Mouse (Mus musculus): ENCODE results near the gene Gm49387.
A peak's percentile ranks its signal among the peaks of the same experiment; 100 is the strongest.
"Not testable (repeated sequence)": the region's sequence is repeated elsewhere in the genome, so short reads cannot be mapped to it uniquely, and the experiment has no call there.

Gm49387 gene

GRCm38 (mm10) chr14:31641506-31642155 is 953 bp upstream of the Gm49387 start:
- no peak for DNase-seq (ENCODE audit: low spot score in 2 of 2)

GRCm38 (mm10) chr14:31640890-31641505 is 320 bp upstream of the Gm49387 start, which contains the start of the genes Btd and Hacl1:
TSS of gene Btd (plus strand) at chr14:31641028.
TSS of gene Hacl1 (minus strand) at chr14:31641286.
- DNase-seq (ENCODE audit: low spot score in 2 of 2) = peak; percentile 47 to 72

- DNase-seq (ENCODE audit: low spot score in 2 of 2) = no peak
Measured at GRCm38 (mm10) chr14:31630677-31631076, 10.0 kb downstream of the Gm49387 start.

GRCm38 (mm10) chr14:31622748-31623147 is 17.9 kb downstream of the Gm49387 start:
- no peak for DNase-seq (ENCODE audit: low spot score in 2 of 2)

GRCm38 (mm10) chr14:31620591-31621223 is 20.0 kb downstream of the Gm49387 start:
- DNase-seq (ENCODE audit: low spot score in 2 of 2) = no peak

- DNase-seq (ENCODE audit: low spot score in 2 of 2) = no peak
Measured at GRCm38 (mm10) chr14:31617997-31618396, 22.7 kb downstream of the Gm49387 start.

GRCm38 (mm10) chr14:31617204-31617603 is 23.5 kb downstream of the Gm49387 start:
- no peak for DNase-seq (ENCODE audit: low spot score in 2 of 2)

GRCm38 (mm10) chr14:31613671-31614070 is 27.0 kb downstream of the Gm49387 start:
- no peak for DNase-seq (ENCODE audit: low spot score in 2 of 2)

GRCm38 (mm10) chr14:31611986-31612385 is 28.7 kb downstream of the Gm49387 start:
- no peak for DNase-seq (ENCODE audit: low spot score in 2 of 2)

- no peak for DNase-seq (ENCODE audit: low spot score in 2 of 2)
Measured at GRCm38 (mm10) chr14:31605514-31605913, 35.2 kb downstream of the Gm49387 start.

GRCm38 (mm10) chr14:31604916-31605315 is 35.8 kb downstream of the Gm49387 start:
- DNase-seq (ENCODE audit: low spot score in 2 of 2) = peak in 1 of 2 experiments; percentile 7

GRCm38 (mm10) chr14:31602616-31602979 is 38.1 kb downstream of the Gm49387 start:
- not testable (repeated sequence) for DNase-seq (ENCODE audit: low spot score in 2 of 2)

GRCm38 (mm10) chr14:31601908-31602615 is 38.6 kb downstream of the Gm49387 start:
- no peak for DNase-seq (ENCODE audit: low spot score in 2 of 2)

- DNase-seq (ENCODE audit: low spot score in 2 of 2) = no peak
Measured at GRCm38 (mm10) chr14:31597446-31597845, 43.2 kb downstream of the Gm49387 start.

GRCm38 (mm10) chr14:31596408-31596807 is 44.3 kb downstream of the Gm49387 start:
- no peak for DNase-seq (ENCODE audit: low spot score in 2 of 2)

GRCm38 (mm10) chr14:31594693-31595092 is 46.0 kb downstream of the Gm49387 start:
- DNase-seq (ENCODE audit: low spot score in 2 of 2) = no peak

- DNase-seq (ENCODE audit: low spot score in 2 of 2) = no peak
Measured at GRCm38 (mm10) chr14:31593036-31593435, 47.6 kb downstream of the Gm49387 start.

GRCm38 (mm10) chr14:31591243-31591642 is 49.4 kb downstream of the Gm49387 start, which contains the start of gene Colq:
TSS of gene Colq (minus strand) at chr14:31591343.
- DNase-seq (ENCODE audit: low spot score in 2 of 2) = no peak

GRCm38 (mm10) chr14:31586451-31586850 is 54.2 kb downstream of the Gm49387 start:
- no peak for DNase-seq (ENCODE audit: low spot score in 2 of 2)

GRCm38 (mm10) chr14:31583082-31583481 is 57.6 kb downstream of the Gm49387 start:
- no peak for DNase-seq (ENCODE audit: low spot score in 2 of 2)

- DNase-seq (ENCODE audit: low spot score in 2 of 2) = no peak
Measured at GRCm38 (mm10) chr14:31577966-31578735, 62.5 kb downstream of the Gm49387 start.
